Comparison of ENCODE assay signal across 7 mouse cellular contexts in the genomic region with DNA sequence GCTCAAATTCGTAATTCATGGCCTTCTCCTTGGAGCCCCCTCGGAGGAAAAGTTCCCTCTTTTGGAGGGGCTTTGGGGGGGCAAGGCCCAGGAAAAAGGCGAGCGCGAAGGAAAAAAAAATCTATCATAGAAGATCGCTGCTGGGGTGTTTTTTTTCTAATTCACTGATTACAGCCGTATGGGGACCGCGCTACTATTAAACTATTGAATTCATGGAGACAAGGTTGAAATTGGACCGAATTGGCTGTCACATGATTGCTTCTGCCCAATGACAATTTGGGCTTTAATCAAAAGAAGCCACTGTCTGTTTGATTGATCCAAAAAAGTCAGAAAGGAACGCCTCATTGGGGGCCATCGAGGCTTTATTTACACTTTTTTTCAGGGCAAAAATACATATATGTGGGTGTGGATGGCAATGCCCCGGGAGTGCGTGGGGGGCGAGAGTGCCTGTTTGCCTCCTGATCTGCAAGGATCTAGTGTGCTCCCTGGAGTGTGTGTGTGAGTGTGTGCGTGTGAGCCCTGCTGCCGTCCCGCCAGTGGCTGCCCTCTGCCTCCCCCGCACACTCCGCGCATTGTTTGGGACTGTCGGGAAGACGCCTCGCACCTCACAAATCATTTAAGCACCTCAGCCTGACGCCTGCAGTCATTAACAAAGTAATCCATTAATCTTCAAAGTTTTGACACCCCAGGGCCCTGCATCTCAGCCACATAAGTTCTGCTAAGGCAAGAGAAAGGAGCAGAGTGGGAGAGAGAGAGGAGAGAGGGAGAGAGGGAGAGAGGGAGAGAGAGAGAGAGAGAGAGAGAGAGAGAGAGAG. TPM values are rescaled to one million over a fixed set of nuclear protein-coding genes. Genes with fewer than 3 reads are reported as not detected.
DNase-seq lines count a peak whose midpoint lies in the region; ATAC-seq and TF ChIP-seq lines count a peak whose summit lies in the region.

A gene (minus strand): TSS at position 206 of the 815 bp plus-strand sequence.

- H3K9me3 ChIP-seq in E14TG2a.4 (ENCODE audit: low read length), result no peaks in the 10 kb centered on the region; the same call in 1 of the 2 replicates
- H3K9me3 ChIP-seq in hindbrain, embryonic 11.5 days (ENCODE audit: control insufficient read depth, low read length), result no peaks in the 10 kb centered on the region
- no peaks in the 10 kb centered on the region for H3K9me3 ChIP-seq in liver, embryonic 11.5 days (ENCODE audit: control insufficient read depth, low read length)

- no peak for TF ChIP-seq CTCF in E14TG2a.4 (conservative IDR thresholded peaks at IDR 0.05; ENCODE audit: low read length)

- under 1% methylated on average over 25 of the region's 25 CpGs for WGBS in hindbrain, embryonic 11.5 days
- WGBS in liver, embryonic 11.5 days, result 2% methylated on average over 25 of the region's 25 CpGs

- H3K9ac ChIP-seq in hindbrain, embryonic 11.5 days (ENCODE audit: low read depth, low read length), result peak within 1 kb of the TSS; percentile 98
- H3K9ac ChIP-seq in liver, embryonic 11.5 days (ENCODE audit: low read depth, low read length), result peak within 1 kb of the TSS; percentile 55

- H3K27me3 ChIP-seq in E14TG2a.4 (ENCODE audit: insufficient read depth, low read length), result peaks cover 94% of the 10 kb centered on the region
- H3K27me3 ChIP-seq in hindbrain, embryonic 11.5 days (ENCODE audit: control insufficient read depth, insufficient read depth, low read length), result peaks cover 20% of the 10 kb centered on the region
- peaks cover 97% of the 10 kb centered on the region for H3K27me3 ChIP-seq in liver, embryonic 11.5 days (replicated peaks; ENCODE audit: control insufficient read depth, insufficient read depth, low read length)

- no peaks in the 10 kb centered on the region for H3K36me3 ChIP-seq in E14TG2a.4 (ENCODE audit: insufficient read depth, low read length)
- H3K36me3 ChIP-seq in hindbrain, embryonic 11.5 days (ENCODE audit: control insufficient read depth, insufficient read depth, low read length), result no peaks in the 10 kb centered on the region
- no peaks in the 10 kb centered on the region for H3K36me3 ChIP-seq in liver, embryonic 11.5 days (ENCODE audit: control insufficient read depth, insufficient read depth, low read length)

- peak within 1 kb of the TSS; percentile 56 for H3K4me3 ChIP-seq in E14TG2a.4 (replicated peaks; ENCODE audit: low read length)
- H3K4me3 ChIP-seq in hindbrain, embryonic 11.5 days (ENCODE audit: low read depth, low read length), result peak within 1 kb of the TSS; percentile 76
- H3K4me3 ChIP-seq in liver, embryonic 11.5 days (ENCODE audit: low read depth, low read length), result peak within 1 kb of the TSS; percentile 41

- peak; percentile 90 for DNase-seq in 3T3-L1 (ENCODE audit: low read depth, low spot score)
- DNase-seq in hindbrain, embryonic 11.5 days (ENCODE audit: low spot score), result peak; percentile 80
- peak; percentile 63 for DNase-seq in liver, embryonic 11.5 days (ENCODE audit: low spot score)
- DNase-seq in yolk sac, embryonic 10.5 days (ENCODE audit: low spot score), result peak; percentile 40

- H3K27ac ChIP-seq in hindbrain, embryonic 11.5 days (ENCODE audit: low read depth, low read length), result peak within 1 kb of the TSS; percentile 100
- peak within 1 kb of the TSS; percentile 86 for H3K27ac ChIP-seq in liver, embryonic 11.5 days (ENCODE audit: low read depth, low read length)

- peaks cover 64% of the 10 kb centered on the region for H3K4me1 ChIP-seq in E14TG2a.4 (replicated peaks; ENCODE audit: low read depth, low read length)
- no peaks in the 10 kb centered on the region for H3K4me1 ChIP-seq in hindbrain, embryonic 11.5 days (replicated peaks; ENCODE audit: control insufficient read depth, insufficient read depth, low read length)
- H3K4me1 ChIP-seq in liver, embryonic 11.5 days (replicated peaks; ENCODE audit: control insufficient read depth, insufficient read depth, low read length), result peaks cover 6% of the 10 kb centered on the region

- H3K4me2 ChIP-seq in hindbrain, embryonic 11.5 days (replicated peaks; ENCODE audit: low read depth, low read length), result peak within 1 kb of the TSS; percentile 88
- peak within 1 kb of the TSS; percentile 48 for H3K4me2 ChIP-seq in liver, embryonic 11.5 days

- ATAC-seq in hindbrain, embryonic 11.5 days (ENCODE audit: low FRiP score), result peak; percentile 77
- ATAC-seq in liver, embryonic 11.5 days (replicated peaks; ENCODE audit: low FRiP score), result no peak
- no peak for ATAC-seq in CD4-positive, CD25-positive, alpha-beta regulatory T cell, adult 4 months
- no peak for ATAC-seq in granulocyte monocyte progenitor cell, adult 5-6 weeks (replicated peaks; ENCODE audit: poor library complexity, severe bottlenecking)

RNA-seq across cellular contexts. Expression of the gene that starts here (rescaled TPM):
- 63.7 and 68.1 TPM in 2 replicates for polyA plus RNA-seq in hindbrain, embryonic 11.5 days (2014; fragmentation: Nextera tagmentation; extraction: Ambion mirVana)
- polyA plus RNA-seq in liver, embryonic 11.5 days (2014; fragmentation: Nextera tagmentation; extraction: Ambion mirVana), result 4.3 and 4.5 TPM in 2 replicates
- polyA plus RNA-seq in CD4-positive, CD25-positive, alpha-beta regulatory T cell, adult 4 months (2017; shearing (Covaris generic)), result not detected
- 0.53 TPM in 1 of 2 replicates, not detected in the other for total RNA-seq in granulocyte monocyte progenitor cell, adult 5-6 weeks (2014; fragmentation: Nextera tagmentation)
- not detected in 2 replicates for total RNA-seq in granulocyte monocyte progenitor cell, adult 5-6 weeks (2017)

Comparison
In these comparisons a context has a peak if more than half of its experiments do, and no peak if none do; other contexts are left out.
1. RNA of the gene that starts here (polyA plus RNA-seq): 63.7 to 68.1 TPM in hindbrain, embryonic 11.5 days; 4.3 to 4.5 TPM in liver, embryonic 11.5 days and not detected in CD4-positive, CD25-positive, alpha-beta regulatory T cell, adult 4 months; every median in the first group is over 10 times any median in the second.
2. DNase-seq: peak in every context shown above with its lines; median percentile 90 in 3T3-L1; 80 in hindbrain, embryonic 11.5 days; 63 in liver, embryonic 11.5 days; 40 in yolk sac, embryonic 10.5 days.
3. Peak in every context shown above with its lines, with median percentiles within 50 percentile points of each other: H3K4me3 ChIP-seq.